Mouse (Mus musculus) stomach, embryonic 16.5 days (tissue): Measurements from ENCODE around the gene Nwd1. TPM values are rescaled to one million over a fixed set of nuclear protein-coding genes. Genes with fewer than 3 reads are reported as not detected.
"Not testable (repeated sequence)": the region's sequence is repeated elsewhere in the genome, so short reads cannot be mapped to it uniquely, and the experiment has no call there.

Experiments
- ATAC-seq: fragments of 200-750 bp; cut with Nextera tagmentation; 2 replicates; pipeline ENCODE4 v1.8.0; 2017; ENCODE audit warnings: moderate number of reproducible peaks, moderate TSS enrichment; ENCODE audit not compliant: insufficient read depth, low FRiP score
- H3K27ac ChIP-seq: fragments of 300-500 bp; sonication (generic); 2 replicates; pipeline ENCODE4 v1.5.1; 2014; ENCODE audit warnings: low read length
- H3K27me3 ChIP-seq: fragments of 300-500 bp; sonication (generic); 2 replicates; pipeline ENCODE4 v1.6.1; 2014; ENCODE audit warnings: low read length, control low read depth, mixed read lengths; ENCODE audit not compliant: control insufficient read depth, insufficient read depth
- H3K36me3 ChIP-seq: fragments of 300-500 bp; sonication (generic); 2 replicates; pipeline ENCODE4 v1.6.1; 2014; ENCODE audit warnings: low read length; ENCODE audit not compliant: control insufficient read depth, insufficient read depth
- H3K4me1 ChIP-seq: fragments of 300-500 bp; sonication (generic); 2 replicates; pipeline ENCODE4 v1.6.1; 2014; ENCODE audit warnings: low read length, control low read depth, mixed read lengths; ENCODE audit not compliant: control insufficient read depth, insufficient read depth
- H3K4me2 ChIP-seq: fragments of 300-500 bp; sonication (generic); 2 replicates; pipeline ENCODE4 v1.6.1; 2014; ENCODE audit warnings: low read depth, low read length, mixed read lengths
- H3K4me3 ChIP-seq: fragments of 300-500 bp; sonication (generic); replicated peaks from 2 replicates; pipeline ENCODE4 v1.5.1; 2014; ENCODE audit warnings: mild to moderate bottlenecking, low read length
- H3K9ac ChIP-seq: fragments of 300-500 bp; sonication (generic); 2 replicates; pipeline ENCODE4 v1.6.1; 2014; ENCODE audit warnings: low read length
- H3K9me3 ChIP-seq: fragments of 300-500 bp; sonication (generic); replicated peaks from 2 replicates; pipeline ENCODE4 v1.6.1; 2016; ENCODE audit warnings: low read length, control low read depth; ENCODE audit not compliant: control insufficient read depth
- WGBS: fragments of 180-500 bp; shearing (Covaris S2); extraction: QIAGEN DNeasy Blood & Tissue Kit; methylation state at CpG from one replicate; pipeline ENCODE4 v1.1.7; 2014; 5-methylcytosine and 5-hydroxymethylcytosine counted together
- polyA plus RNA-seq: library from polyadenylated mRNA; unstranded; fragments of >200 nt; fragmentation: Nextera tagmentation; extraction: Ambion mirVana; gene quantifications from 2 replicates; pipeline ENCODE4 v1.2.1, GENCODE M21; 2015

Gene Nwd1
- polyA plus RNA-seq, 1 experiment from 2014 or later = 0.09 TPM

DNA sequence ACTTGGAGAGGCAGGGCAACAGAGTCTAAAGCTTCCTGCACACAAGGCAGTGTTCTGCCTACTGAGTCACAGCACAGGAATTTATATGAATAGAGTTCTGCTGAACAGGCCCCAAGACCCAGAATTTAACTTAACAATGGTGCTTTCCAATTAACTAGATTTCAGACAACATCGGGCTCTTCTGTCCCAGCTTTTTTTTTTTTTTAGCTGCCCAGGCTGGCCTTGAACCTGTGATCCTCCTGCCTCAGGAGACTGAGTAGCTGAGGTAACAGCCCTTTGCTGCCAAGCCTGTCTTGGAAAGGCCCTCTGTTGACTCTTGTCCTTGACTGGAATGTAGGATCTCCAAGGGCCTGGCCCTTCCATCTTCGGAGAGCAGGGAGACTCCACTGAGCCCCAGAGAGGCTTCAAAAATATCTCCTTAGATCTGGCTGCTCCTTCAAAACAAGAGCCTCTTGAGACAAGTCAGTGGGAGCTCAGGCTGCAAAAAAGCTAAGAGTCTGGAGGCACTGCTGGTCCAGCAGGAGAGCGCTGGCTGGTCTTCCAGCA, 17.7 kb downstream of the Nwd1 start:
- no peaks in the 10 kb centered on the region for H3K36me3 ChIP-seq
- H3K4me3 ChIP-seq = no peak overlapping the region
- no peak for ATAC-seq
- no peaks in the 10 kb centered on the region for H3K4me1 ChIP-seq
- H3K27me3 ChIP-seq = no peaks in the 10 kb centered on the region
- 71% methylated on average over 3 of the region's 3 CpGs for WGBS
- no peak overlapping the region for H3K9ac ChIP-seq
- H3K27ac ChIP-seq = no peak overlapping the region
- no peak overlapping the region for H3K4me2 ChIP-seq
- H3K9me3 ChIP-seq = no peaks in the 10 kb centered on the region

DNA sequence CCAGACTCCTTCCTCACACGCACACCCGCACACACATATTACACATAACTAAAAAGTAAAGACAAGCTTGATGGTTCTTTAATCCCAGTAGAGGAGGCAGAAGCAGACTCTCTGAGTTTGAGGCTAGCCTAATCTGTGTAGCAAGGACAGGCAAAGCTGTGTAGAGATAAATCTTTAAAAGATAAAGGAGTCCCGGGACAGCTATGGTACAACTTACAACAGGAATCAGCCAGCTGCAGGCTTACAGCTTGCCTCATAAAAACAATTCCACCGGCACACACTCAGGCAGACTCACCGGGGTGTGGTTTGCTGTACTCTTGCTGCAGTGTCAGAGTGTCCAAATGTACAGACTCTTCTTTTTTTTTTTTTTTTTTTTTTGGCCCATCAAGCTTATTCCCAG, 18.2 kb downstream of the Nwd1 start:
- H3K9me3 ChIP-seq = no peaks in the 10 kb centered on the region
- no peak for ATAC-seq
- no peak overlapping the region for H3K4me3 ChIP-seq
- WGBS = 68% methylated on average over 5 of the region's 5 CpGs
- H3K27me3 ChIP-seq = no peaks in the 10 kb centered on the region
- no peaks in the 10 kb centered on the region for H3K36me3 ChIP-seq
- no peaks in the 10 kb centered on the region for H3K4me1 ChIP-seq
- H3K9ac ChIP-seq = no peak overlapping the region
- H3K27ac ChIP-seq = no peak overlapping the region
- H3K4me2 ChIP-seq = no peak overlapping the region

DNA sequence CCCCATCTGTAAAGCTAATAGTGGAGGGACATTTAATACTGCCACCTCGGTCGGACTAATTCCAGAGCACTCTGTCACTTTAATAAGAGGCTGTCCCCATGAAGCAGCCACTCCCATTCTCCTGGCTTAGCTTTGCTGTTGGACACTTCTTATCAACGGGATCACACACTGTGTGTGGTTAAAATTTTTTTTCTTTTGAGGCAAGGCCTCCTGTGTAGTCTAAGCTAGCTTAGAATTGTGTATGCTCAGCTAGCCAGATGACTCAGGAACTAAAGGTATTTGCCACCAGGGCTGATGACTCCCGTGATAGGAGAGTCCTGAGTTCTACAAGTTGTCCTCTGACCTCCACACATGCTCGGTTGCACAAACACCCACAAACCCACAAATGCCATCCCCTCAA, 18.9 kb downstream of the Nwd1 start:
- Histone ChIP-seq H3K36me3 (no peaks in the 10 kb centered on the region), H3K4me1 (no peaks in the 10 kb centered on the region), H3K4me2 (no peak overlapping the region), H3K27me3 (no peaks in the 10 kb centered on the region), H3K27ac (no peak overlapping the region), H3K4me3 (no peak overlapping the region), H3K9me3 (no peaks in the 10 kb centered on the region), H3K9ac (no peak overlapping the region)
- WGBS = 48% methylated on average over 5 of the region's 5 CpGs
- ATAC-seq = no peak

DNA sequence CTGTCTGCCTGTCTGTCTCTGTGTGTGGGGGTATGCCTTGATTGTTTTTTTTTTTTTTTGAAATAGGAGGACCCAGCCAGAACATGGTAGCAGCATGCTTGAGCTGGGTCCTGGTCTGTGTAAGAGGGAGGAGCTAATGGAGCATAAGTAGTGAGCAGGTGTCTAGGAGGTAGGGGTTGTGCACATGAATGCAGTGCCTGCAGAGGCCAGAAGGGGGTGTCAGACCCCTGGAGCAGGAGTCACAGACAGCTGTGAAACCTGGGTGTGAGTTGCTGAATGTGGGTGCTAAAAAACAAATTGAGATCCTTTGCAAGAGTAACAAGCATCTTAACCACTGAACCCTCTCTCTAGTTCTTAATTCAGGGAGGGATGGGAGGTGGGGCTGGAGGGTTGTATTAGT, 22.4 kb downstream of the Nwd1 start:
- no peaks in the 10 kb centered on the region for H3K36me3 ChIP-seq
- H3K9ac ChIP-seq = no peak overlapping the region
- ATAC-seq = no peak
- H3K4me3 ChIP-seq = no peak overlapping the region
- no peaks in the 10 kb centered on the region for H3K4me1 ChIP-seq
- no peaks in the 10 kb centered on the region for H3K9me3 ChIP-seq
- H3K27ac ChIP-seq = no peak overlapping the region
- no peak overlapping the region for H3K4me2 ChIP-seq
- H3K27me3 ChIP-seq = no peaks in the 10 kb centered on the region

DNA sequence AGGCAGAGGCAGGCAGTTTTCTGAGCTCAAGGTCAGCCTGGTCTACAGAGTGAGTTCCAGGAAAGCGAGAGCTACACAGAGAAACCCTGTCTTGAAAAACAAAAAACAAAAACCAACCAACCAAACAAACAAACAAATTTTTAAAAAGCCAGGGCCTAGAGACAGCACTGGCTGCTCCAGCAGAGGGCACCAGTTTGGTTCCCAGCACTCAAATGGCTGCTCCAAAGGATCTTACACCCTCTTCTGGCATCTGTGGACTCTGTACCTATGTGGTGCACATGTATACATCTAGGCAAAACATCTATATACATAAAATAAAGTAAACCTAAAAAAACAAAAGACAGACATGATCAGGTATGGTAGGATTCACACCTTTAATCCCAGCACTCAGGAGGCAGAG, 26.3 kb downstream of the Nwd1 start:
- H3K4me3 ChIP-seq = no peak overlapping the region
- no peak overlapping the region for H3K9ac ChIP-seq
- H3K9me3 ChIP-seq = no peaks in the 10 kb centered on the region
- no peak overlapping the region for H3K27ac ChIP-seq
- 92% methylated on average over 1 of the region's 1 CpGs for WGBS
- no peaks in the 10 kb centered on the region for H3K4me1 ChIP-seq
- no peaks in the 10 kb centered on the region for H3K27me3 ChIP-seq
- H3K4me2 ChIP-seq = no peak overlapping the region
- no peak for ATAC-seq
- no peaks in the 10 kb centered on the region for H3K36me3 ChIP-seq

DNA sequence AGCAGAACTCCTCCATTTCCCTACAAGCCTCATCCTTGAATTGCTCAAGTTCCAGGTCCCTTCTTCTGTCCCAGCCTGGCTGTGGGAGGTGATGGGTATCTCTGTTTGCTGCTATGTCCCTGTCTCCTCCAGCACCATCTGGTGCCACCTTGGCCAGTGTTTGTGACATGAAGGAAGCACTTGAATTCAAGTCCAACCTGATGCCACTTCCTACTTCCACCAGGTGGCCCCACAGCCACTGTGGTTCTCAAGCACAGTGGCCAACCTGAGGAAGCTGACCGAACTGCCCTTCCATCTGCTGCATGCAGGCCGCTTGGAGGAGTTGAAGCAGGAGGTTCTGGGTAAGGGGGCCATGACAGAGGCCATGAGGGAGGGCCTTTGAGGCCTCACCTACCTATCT, 27.7 kb downstream of the Nwd1 start:
- WGBS = 80% methylated on average over 2 of the region's 2 CpGs

DNA sequence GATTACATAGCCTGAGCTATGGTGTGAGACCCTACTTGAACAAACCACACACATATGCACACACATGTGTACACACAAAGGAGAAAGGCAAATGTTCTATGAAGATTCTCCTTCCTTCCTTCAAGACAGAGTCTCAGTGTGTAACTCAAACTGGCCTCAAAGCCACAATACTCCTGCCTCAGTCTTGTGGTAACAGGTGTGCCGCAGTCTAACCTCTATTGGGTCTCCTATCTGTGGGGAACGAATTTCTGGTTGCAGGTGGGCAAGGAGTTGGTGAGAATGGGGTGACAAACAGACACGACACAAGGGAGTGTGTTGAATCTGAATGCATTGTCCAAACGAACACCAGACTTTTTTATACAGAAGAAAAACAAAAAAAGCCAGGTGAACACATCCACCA, 29.9 kb downstream of the Nwd1 start:
- WGBS = 54% methylated on average over 4 of the region's 4 CpGs
- ATAC-seq = no peak
- Histone ChIP-seq H3K27me3 (no peaks in the 10 kb centered on the region), H3K4me1 (no peaks in the 10 kb centered on the region), H3K9ac (no peak overlapping the region), H3K27ac (no peak overlapping the region), H3K4me2 (no peak overlapping the region), H3K4me3 (no peak overlapping the region), H3K9me3 (no peaks in the 10 kb centered on the region), H3K36me3 (no peaks in the 10 kb centered on the region)

More for the DNA sequence above, 27.7 kb downstream of the Nwd1 start:
- Histone ChIP-seq H3K27ac (no peak overlapping the region), H3K4me3 (no peak overlapping the region), H3K9me3 (no peaks in the 10 kb centered on the region), H3K36me3 (no peaks in the 10 kb centered on the region), H3K4me1 (no peaks in the 10 kb centered on the region), H3K9ac (no peak overlapping the region), H3K4me2 (no peak overlapping the region), H3K27me3 (no peaks in the 10 kb centered on the region)
- ATAC-seq = no peak

DNA sequence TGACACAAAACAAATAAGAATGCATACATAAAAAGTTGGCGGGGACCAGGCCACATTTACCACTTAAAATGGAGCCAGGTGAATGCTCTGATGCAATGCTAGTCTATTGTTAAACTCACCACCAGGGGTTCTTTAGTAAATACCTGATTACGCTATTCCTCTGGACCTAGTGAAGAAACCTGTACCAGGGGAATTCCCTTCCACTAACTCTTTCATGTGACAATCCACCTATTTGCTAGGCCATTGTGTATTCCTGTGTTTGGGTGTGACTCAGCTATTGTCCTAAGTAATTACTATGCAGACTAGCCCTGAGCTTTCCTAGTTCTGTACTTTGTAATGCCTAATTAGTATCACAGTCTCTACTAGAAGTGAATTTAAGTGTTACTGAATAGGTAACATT, 30.3 kb downstream of the Nwd1 start:
- WGBS = 60% methylated on average over 2 of the region's 2 CpGs
- not testable (repeated sequence) for H3K27ac ChIP-seq, H3K4me3 ChIP-seq, H3K9me3 ChIP-seq, H3K4me1 ChIP-seq, ATAC-seq, H3K4me2 ChIP-seq, H3K36me3 ChIP-seq, H3K27me3 ChIP-seq, H3K9ac ChIP-seq

DNA sequence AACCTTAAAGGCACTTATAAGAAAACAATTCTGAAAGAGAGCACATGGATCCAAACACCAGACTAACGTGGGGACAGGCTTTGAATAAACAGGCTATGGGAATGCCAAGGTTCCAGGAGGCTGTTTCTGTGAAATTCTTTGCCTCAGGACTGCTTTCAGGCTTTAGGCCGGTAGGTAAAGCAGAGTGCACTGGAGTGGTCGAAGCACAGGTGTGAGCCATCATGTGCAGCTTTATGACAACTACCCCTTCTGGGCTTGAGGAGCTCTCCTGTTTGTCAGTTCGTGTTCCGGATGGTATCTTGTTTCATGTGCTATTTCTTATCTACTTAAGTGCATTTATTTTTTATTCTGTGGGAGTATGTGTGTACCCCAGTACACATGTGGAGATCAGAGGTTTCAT, 30.8 kb downstream of the Nwd1 start:
- Histone ChIP-seq H3K9ac (no peak overlapping the region), H3K27ac (no peak overlapping the region), H3K9me3 (no peaks in the 10 kb centered on the region), H3K36me3 (no peaks in the 10 kb centered on the region), H3K4me2 (no peak overlapping the region), H3K4me3 (no peak overlapping the region), H3K27me3 (no peaks in the 10 kb centered on the region), H3K4me1 (no peaks in the 10 kb centered on the region)
- no peak for ATAC-seq
- 45% methylated on average over 5 of the region's 5 CpGs for WGBS

DNA sequence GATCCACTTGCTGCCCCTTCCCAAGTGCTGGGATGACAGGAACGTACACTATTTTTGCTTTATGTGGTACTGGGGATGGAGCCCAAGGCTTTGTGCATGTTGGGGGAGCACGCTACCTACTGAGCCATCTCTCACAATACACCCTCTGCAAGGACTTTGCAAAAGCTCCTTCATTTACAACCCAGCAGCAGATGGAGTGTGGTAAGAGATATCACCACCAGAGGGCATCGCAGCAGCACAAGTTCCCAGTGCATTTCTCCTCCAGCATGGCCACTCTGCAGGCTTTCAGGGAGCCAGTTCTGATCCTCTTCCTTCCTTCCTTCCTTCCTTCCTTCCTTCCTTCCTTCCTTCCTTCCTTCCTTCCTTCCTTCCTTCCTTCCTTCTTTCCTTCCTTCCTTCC, 33.6 kb downstream of the Nwd1 start:
- 8% methylated on average over 3 of the region's 3 CpGs for WGBS
- H3K27me3 ChIP-seq = no peaks in the 10 kb centered on the region
- no peak for ATAC-seq
- no peaks in the 10 kb centered on the region for H3K9me3 ChIP-seq
- 0 out of 2 replicates have a peak, but pooled peaks cover 3% of the 10 kb centered on the region for H3K4me1 ChIP-seq
- no peak overlapping the region for H3K4me3 ChIP-seq
- no peak overlapping the region for H3K9ac ChIP-seq
- no peak overlapping the region for H3K4me2 ChIP-seq
- H3K36me3 ChIP-seq = no peaks in the 10 kb centered on the region
- H3K27ac ChIP-seq = no peak overlapping the region
